Mouse (Mus musculus) frontal cortex, adult (tissue): ENCODE measurements at regions not wholly inside any gene's neighbourhood (a gene's known extent, or its start where the extent isn't known, plus 50 kb on each side); places are given as distances from the start of the nearest gene placed in this dataset.

Source experiments
- ATAC-seq: cut with Nextera tagmentation; 2 replicates; pipeline ENCODE4 v1.9.2; 2017; ENCODE audit warnings: mild to moderate bottlenecking, moderate library complexity, mixed read lengths; ENCODE audit not compliant: low TSS enrichment

DNA sequence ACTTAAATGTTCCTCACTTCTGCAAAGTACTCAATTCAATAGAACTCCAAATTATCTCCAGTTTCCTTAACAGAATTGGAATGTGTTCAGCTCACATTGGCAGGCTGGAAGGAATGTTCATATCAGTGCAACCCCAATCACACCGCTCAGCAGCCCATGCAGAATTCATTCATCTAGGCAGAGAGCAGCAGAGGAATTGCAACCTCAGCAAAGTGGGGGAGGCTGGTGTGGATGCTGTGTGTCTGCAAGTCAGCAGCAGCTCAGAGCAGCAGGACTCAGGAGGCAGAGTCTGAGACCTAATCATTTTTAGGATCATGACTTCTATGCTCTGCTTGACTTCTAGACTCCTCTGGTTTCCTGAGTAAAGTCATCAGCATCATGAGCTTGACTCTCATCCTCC lies 100.7 kb upstream of the Chrna7 start:
- peak; percentile 55; the same call in 1 of the 2 replicates for ATAC-seq

DNA sequence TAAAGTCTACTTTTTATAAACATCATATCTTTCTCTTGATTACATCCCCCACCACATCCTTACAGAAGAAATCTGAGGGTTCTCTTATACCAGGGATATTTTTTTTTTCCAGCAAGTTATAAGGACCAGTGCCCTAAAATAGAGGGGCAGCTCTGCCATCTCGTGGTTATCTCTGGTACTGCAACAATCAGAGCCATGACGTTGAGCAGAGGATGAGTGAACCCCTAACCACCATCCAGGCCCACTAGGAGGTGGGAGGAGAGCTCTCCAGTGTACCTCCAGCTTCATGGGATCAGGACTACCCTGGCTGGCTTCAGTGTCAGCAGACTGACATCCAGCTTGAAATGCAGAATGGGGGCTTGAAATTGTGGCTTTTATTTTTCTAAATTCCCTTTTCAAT lies 107.2 kb upstream of the Chrna7 start:
- peak; percentile 47; the same call in 1 of the 2 replicates for ATAC-seq

DNA sequence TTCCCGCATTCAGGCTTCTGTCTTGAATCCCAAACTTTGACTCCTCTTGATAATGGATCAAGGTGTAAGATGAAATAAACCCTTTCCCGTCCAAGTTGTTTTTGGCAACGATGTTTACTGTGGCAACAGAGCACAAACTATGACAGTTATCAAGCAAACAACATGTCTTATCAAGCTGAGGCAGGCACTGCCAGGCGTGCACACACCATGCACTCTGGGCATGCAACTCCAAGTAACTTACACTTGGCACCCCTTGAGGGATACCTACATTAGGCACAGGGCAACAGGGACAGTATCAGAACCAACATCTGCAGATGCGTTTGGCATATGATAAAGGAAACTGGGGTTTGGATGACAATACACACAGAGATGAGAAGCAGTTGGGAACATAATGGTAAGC lies 108.8 kb upstream of the Chrna7 start:
- no peak for ATAC-seq

DNA sequence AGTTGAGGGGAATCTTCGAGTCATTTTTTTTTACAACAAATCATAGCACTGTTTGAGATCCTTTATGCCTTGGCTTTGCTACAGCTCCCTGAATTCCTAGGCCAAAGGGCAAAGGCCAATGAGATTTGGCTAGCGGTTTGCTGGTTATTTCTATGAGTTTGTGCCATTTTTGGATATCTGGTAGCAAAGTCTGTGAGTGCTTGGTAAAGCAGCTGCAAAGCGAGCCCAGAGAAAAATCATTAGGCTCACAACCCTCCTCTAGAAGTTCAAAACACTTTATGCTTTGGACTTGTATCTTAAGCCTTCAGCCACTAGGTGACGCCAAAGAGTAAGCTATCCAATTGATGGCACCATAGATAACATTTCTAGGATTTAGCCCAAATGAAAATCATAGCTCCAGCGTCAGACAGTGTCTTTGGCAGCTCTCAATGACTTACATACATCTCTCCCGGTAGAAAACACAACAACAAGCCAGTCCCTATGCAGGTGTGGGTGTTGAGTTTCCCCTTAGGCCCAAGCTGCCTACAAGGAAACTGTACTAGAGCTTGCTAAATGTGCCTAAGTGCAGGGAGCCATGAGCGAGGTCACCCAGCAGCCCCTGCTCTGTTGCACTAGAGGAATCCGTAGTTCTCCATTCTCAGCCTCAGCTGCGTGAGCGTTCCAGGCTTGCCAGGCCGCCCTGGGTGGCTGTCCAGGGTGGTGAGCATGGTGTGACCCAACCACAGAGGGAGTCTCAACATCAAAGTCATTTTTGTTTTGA lies 109.8 kb upstream of the Chrna7 start:
- peak; percentile 91 for ATAC-seq

DNA sequence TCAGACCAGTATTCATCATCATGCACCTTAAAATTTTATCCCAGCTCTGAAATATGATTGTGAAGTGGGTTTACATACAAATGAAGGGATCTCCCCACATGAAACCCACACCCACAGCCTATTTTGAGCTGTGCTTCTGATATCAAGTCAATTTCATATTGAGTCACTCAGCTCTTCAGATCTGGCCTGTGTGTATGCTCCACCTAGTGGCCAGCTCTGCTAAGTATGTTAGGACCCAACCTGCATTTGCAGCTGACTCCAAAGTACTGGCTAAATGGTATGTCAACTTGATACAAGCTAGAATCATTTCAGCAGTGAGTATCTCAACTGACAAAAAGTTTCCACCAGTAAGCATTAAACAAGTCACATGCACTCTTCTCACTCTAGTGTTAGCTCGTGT lies 109.4 kb upstream of the Otud7a start:
- peak; percentile 84 for ATAC-seq

DNA sequence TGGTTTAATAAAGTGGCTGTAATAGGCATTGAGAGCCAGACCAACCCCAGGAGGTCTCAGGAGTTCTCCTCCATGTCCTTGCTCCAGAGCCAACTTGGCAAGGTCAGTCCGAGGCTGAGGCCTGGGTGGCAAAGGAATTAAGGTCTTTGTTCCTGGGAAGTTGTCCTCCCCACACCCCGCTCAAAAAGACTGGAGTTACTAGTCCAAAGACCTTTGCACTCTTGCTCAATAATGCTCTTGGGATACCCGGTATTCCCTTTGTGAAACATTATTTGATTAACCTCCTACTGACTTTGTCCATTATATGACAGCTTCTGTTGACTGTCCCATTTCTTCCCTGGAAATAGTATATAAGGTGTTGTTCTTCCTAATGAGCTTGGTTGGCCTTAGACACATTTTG lies 108.5 kb upstream of the Otud7a start:
- no peak for ATAC-seq

DNA sequence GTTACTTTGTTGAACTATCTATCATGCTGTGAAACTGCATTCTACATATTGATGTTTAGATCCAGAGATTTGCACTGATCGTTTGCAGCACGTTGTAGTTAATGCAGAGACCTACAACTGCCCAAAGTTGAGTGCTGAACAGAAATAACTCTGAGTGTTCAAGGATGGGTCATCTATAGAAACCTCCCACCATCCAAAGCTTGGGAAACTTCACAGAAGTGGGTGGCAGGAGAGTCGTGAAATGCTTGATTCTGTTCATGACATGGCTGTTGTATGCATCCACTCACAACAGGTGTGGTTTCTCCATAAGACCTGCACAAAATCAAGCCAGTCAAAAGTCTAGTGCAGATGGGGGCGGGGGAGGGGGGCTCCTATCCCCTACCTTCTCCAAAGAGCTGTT lies 102.8 kb upstream of the Otud7a start:
- no peak for ATAC-seq

DNA sequence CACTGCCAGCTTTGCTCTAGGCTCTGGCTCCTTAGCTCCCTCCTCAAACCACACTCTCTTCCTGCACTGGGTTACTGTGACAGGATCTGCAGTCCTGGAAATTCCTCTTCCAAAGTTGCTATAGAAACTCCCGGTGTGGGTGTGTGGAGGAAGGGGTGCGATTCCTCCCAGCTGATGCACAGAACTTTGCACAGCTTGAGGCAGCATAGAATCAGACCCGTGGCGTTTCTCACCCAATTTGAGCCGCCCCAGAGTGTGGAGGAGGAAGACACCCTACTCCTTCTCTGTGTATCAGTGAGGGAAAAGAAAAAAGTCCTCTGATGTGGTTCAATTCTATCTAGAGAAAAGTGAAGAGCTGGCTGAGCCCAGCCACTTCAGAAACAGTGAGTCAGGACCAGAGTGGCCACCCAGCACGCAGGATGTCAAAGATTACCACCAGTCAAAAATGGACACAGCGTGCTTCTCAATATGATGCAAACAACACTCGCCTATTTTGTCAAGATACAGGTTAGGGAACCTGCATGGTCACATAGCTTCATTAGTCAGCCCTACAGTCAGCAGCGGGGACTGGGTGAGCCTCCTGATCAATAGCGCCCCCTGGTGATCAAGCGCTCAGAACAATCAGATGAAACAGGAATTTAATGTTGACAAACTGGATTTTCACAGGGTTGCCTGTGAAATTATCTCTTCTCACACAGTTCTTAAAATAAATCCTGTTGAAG lies 98.7 kb upstream of the Otud7a start:
- peak; percentile 94 for ATAC-seq

DNA sequence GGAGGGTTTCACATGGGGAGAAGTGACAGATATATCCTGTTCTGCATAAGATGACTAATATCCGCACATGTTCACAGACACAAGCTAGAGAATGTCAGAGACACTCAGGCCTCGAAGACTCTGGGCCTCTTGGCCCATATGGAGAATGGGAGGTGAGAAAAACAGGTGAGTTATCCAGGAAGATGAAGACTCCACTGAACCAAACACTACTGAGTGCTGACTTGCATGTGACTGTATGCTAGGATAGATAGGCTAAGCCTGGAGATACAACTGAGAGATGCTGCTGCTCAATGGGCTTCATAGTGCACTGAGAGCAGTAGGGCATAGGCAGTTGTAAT lies 98.2 kb upstream of the Otud7a start:
- peak; percentile 42 for ATAC-seq
